Mouse (Mus musculus): ENCODE results near the gene Rnf144a.

Gene Rnf144a

DNA sequence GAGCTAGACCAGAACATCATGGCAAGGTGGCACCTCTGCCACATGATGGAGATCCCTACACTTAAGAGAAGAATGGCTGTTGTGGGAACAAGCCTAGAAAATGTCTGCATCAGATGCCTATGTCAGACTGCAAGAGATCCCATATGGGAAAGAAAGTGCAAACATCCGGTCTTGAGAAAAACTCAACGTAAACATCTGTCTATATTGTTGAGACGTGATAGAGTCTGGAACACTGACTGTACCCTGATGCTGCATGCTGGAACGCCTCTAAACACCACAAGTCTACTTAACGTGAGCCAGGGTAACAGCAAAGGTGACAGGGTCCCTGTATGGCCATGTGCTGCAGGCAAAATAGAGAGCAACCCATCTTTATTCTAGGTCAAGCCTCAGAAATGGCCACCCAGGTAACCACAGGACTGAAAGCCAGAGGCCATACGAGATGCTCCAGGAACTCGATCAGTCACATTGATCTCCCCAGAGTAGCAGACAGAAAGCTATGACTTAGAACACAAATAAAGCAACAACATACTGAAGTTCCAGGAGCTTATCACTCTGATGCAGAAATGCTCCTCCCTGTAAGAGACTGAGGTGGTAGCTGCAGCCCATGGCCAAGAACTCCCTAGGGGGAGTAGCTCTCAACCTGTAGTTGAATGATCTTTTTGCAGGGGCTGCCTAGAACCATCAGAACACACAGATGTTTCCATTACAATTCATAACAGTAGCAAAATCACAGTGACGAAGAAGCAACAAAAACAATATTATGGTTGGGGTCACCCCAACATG, 38.3 kb downstream of the Rnf144a start:
- in situ Hi-C loops (cut with MboI; ENCODE audit: low sequenced_read_pairs) = no loop called here

DNA sequence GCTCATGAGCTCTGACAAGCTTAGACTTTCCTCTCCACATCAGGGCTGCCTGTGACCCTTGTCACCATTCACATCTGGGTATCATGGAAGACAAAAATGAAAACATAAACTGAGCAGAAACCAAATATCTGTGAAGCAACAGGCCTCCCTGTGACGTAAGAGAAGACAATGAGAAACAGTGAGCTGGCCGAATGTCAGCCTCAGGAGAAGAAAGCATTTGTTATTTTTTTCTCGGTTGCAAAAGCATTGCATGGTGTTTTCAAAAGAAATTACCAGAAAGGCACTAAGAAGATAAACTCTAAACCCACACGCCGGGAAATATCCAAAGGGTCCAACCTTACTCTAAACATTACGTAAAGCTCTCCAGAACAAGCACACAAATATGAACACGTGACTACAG, 41.3 kb downstream of the Rnf144a start:
- in situ Hi-C loops (cut with MboI; ENCODE audit: low sequenced_read_pairs) = no loop called here

DNA sequence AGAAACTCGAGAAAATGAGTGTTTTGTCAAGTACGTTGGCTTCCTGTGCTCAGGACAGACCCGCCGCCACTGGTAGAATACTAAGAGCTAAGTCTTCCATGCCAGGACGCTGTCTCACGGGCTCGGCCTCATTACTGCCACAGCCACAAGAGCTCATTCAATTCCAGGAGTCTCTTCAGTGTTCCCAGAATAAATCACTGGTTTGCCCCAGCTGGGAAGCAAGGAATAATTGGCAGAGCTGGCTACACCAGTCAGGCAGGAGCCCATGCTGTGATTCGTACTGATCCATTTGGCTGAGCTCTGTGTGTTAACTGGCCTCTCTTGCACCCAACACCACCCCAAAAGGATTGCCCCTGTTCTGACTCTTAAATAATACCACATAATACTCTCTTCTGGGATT, 45.0 kb downstream of the Rnf144a start:
- in situ Hi-C loops (cut with MboI; ENCODE audit: low sequenced_read_pairs) = no loop called here

DNA sequence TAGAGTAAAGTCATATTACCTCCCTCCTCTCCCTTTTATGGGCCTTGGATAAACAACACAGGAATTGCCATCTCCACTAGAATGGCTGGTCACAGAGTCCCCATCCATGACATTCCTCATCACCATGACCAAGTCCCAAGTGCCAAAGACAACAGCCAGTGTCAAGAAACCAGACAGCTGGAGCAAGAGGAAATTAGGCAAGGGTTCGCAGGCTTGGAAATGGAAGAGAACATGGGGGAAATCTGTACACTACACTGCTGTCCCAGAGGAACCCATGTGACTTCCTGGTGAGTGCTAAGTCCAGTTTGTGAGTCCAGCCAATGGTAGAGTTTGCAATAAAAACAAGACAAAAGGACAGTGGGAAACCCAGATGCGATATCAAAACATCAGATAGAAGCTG, 47.7 kb downstream of the Rnf144a start:
- in situ Hi-C loops (cut with MboI; ENCODE audit: low sequenced_read_pairs) = no loop called here

DNA sequence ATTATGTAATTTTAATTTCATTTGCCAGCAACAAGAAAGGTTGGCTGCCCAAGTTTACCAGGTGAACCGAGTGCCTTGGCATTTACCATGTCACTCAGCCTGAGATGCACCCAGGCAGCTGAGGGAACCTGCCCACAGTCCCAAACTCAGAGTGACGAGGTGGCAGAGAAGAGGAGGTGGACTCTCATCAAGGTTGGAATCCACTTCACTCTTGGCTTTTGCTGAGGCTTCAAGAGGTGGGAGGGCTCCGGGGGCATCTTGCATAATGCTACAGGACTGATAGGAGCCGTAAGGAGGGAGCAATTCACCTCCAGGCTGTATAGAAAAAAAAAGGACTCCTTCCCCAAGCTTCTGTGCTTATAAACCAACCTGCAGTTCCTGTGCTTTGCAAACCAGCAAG, 48.7 kb downstream of the Rnf144a start:
- in situ Hi-C loops (cut with MboI; ENCODE audit: low sequenced_read_pairs) = no loop called here

DNA sequence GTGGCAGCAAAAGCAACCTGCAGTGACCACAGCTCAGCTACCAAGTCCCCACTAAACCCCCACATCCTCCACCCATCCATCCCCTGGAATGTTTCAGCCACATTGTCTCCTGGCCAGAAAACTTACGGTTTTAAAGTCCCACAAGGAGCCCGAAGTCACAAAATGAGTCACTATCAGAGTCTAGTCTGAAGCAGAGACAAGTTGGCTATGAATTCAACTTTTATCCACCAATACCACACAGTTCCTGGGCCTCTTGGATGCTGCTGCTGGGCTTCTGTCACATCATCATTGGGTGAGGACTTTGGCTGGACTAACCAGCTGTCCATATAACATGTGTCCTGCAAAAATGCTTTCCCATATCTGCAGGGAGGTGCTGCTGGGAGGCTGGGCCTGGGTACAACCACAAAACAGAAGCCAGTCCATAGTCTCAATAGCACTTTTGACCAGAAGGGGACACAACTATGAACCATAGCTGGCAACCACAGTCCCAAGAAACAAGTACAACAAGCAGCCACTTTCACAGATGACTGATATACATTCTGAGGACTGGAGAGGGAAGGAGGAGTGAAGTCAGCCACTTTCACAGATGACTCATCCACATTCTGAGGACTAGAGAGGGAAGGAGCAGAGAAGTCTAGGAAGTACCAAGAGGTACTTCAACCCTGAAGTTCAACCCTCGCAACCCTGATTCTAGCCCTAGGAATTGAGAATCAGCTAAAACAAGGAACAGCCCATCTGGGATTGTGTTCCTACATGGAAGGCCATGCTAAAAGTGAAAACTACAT, 49.3 kb downstream of the Rnf144a start:
- in situ Hi-C loops (cut with MboI; ENCODE audit: low sequenced_read_pairs) = no loop called here

DNA sequence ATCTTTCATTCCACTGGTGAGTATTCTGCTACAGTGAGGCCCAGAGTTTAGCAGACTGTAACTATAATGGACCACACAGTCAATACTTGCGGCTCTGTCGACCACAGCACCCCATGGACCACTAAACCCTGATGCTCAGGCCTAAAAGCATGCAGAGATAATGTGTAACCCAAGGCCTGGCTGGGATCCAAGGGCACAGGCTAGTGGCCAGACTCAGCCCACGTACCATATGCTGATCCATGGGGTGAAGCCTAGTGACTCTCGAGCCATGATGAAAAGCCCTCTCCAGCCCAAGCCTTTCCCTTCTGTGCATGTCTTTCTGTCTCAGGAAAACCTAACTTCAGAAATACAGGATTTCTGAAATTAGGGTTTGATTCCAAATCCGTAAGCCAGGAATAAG, 50.2 kb downstream of the Rnf144a start:
- in situ Hi-C loops (cut with MboI; ENCODE audit: low sequenced_read_pairs) = no loop called here

DNA sequence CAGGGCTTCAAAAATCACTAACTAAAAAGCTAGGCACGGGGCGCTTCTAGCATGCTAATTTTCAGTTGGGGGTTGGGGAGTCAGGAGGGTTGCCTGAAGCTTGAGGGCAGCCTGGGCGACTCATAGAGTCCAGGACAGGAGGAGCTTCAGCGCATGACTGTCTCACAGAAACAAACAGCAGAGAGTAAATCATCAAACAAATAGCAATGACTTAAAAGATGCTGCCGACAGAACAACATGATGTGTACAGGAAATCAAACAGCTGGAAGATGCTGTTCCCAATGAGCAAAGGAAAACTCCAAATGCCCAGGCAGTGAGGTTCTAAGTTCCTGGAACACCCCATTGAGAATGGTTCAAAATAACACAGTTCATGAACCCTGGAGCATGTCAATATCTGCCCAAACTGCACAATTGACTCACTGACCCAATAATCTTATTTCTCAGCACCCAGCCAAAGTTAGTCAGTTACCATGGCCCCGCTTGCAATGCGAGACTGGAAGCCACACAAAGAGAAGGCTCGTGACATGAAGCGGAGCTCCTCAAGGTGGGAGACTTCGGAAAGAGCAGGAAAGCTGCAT, 54.0 kb downstream of the Rnf144a start:
- in situ Hi-C loops (cut with MboI; ENCODE audit: low sequenced_read_pairs) = no loop called here

DNA sequence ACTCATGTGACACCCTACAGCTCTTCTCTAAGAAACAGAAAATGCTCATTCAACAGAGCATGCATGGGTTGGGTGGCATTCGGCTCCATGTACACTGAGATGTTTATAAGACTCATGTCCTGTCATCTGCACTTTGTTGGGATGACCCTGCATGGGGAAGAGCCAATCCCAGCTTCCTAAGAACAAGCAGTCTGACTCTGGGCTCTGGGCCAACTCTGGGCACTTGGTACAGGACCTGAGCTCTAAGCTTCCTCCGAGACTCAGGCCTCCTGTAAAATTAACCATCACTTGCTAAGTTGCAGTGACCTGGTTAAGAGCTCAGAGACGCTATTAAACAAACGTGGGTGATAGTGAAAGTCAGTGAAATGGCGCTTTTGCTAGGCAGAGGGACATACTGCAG, 55.2 kb downstream of the Rnf144a start:
- in situ Hi-C loops (cut with MboI; ENCODE audit: low sequenced_read_pairs) = no loop called here

DNA sequence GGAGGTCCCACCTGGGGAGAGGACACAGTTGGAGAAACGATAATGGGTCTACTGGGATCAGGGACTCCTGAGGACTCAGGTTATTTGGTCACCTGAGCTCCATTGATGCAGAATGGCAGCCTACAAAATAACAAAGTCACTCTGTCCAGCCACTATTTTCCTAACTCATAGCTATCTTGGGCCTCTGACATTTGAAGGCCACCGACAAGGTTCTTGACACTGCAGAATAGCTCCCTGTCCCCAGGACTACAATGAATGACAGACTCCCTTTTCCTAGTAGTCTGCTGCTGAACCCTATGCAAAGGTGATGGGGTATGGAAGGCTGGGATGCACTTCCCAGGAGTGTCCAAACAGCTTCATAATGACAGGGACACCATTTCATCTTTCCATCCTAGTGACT, 55.8 kb downstream of the Rnf144a start:
- in situ Hi-C loops (cut with MboI; ENCODE audit: low sequenced_read_pairs) = no loop called here

DNA sequence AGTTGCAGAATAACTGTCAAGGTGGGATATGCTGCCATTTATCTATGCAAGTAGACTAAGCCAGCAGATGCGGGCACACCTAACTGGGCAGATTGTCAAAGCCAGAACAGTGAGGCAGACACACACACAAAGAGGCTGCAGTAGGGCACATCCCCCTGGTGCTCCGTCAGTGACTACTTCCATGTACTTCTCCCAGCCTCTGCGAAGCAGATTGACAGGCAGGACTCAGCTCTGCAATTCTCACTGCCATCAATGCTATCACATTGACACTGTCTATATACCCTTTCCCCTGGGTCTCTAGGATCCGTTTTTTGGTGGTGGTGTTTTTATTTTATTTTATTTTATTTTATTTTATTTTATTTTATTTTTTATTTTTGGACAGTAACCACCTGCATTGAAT, 57.8 kb downstream of the Rnf144a start:
- in situ Hi-C loops (cut with MboI; ENCODE audit: low sequenced_read_pairs) = no loop called here

DNA sequence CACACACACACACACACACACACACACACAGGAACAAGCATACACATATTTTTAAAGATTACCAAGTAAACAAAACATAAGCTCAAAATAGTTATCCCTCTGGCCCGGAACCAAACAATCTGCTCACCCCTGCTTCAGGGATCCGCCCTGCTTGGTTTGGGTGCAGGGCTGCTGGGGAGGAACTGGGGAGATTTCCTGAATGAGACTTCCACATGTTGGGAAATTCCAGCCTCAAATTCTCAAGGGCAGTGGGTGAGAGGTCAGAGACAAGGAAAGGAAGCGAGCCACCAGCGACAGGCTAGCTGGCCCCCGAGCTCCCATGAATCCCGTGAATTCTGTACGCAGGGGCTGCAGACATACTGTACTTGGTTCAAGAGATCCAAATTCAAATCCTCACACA, 58.9 kb downstream of the Rnf144a start:
- in situ Hi-C loops (cut with MboI; ENCODE audit: low sequenced_read_pairs) = no loop called here

DNA sequence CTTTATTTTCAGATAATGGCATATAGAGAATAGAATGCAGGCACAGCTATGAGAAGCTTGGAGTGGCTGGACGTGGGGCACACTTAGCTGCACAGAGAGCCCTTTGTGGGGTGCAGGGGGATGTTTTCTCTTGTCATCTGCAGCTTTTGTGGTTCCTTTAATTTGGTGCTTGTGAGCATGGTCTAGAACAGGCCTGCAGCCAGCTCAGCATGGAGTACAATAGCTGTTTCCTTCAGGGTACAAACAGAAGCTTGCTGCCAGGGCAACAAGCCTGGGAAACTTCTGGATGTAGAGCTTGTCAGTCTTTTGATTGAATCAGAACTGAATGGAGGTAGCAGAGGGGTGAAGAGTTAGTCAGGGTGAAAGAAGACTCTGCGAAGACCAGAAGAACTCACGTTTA, 63.7 kb downstream of the Rnf144a start:
- in situ Hi-C loops (cut with MboI; ENCODE audit: low sequenced_read_pairs) = no loop called here

DNA sequence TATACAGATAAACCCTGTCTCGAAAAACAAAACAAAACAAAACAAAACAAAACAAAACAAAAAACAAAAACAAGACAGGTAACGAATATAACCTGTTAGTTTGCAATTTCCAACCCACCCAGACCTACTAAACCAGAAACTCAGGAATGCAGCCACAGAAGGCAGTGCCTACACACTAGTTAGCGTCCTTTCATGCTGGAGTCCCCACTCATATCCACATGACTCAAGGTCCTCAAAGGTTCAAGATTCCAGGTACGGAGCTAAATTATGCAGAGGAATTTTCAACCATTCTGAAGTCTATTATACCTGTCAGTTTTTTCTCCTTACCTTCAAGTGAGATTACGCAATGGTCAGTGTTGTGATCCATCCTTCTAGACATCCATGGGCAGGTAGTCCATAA, 70.6 kb downstream of the Rnf144a start:
- in situ Hi-C loops (cut with MboI; ENCODE audit: low sequenced_read_pairs) = no loop called here

DNA sequence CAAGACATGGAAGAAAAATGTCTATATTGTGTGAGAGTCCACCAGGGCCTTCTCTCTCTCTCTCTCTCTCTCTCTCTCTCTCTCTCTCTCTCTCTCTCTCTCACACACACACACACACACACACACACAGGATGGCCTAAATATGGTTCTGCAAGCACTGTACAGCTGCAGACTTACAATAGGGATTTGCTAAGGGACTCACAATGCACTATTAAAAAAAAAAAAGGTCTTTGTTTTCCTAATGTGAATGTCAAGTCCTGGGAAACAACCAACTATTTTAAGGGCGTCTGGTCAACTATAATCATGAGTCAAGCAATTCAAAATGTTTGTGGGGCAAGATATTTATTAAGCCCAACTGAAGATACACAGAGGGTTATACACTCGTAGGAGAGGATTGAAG, 71.9 kb downstream of the Rnf144a start:
- in situ Hi-C loops (cut with MboI; ENCODE audit: low sequenced_read_pairs) = no loop called here

DNA sequence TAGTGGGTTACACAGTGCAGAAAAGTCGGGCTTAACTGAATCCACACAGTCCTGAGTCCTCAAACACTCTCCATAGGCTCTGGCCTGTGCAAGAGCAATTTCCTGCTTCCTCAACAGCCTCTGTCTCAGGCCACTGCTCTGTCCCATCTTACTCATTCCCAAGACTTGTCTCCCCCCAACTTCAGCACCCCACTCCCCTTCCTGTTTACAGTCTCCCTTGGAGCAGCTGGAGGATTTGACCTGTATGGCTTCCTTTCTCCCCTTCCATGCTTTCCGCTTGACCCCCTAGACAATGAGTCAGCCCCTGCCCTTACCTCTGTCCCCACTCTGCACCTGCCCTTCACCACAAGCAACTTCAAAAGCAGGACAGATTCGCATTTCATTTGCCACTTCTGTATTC, 72.4 kb downstream of the Rnf144a start:
- in situ Hi-C loops (cut with MboI; ENCODE audit: low sequenced_read_pairs) = no loop called here

DNA sequence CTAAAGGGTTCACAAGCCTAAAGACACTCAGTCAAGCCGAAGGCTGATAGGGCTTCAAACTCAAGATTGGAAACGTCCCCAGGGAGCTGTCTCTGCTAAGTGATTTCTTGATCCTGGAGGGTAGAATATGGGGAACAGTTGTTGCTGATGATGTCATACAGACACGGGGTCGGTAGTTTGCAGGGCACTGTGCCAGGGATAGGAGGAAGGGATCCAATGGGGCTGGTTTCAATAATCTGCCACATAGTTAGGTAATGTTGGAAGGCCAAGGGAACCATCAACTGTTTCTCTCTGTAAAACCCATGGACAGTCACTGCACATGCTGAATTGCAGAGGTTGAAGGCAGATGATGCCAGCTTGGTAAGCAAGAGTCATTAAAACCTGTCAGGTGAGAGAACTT, 73.0 kb downstream of the Rnf144a start:
- in situ Hi-C loops (cut with MboI; ENCODE audit: low sequenced_read_pairs) = no loop called here

DNA sequence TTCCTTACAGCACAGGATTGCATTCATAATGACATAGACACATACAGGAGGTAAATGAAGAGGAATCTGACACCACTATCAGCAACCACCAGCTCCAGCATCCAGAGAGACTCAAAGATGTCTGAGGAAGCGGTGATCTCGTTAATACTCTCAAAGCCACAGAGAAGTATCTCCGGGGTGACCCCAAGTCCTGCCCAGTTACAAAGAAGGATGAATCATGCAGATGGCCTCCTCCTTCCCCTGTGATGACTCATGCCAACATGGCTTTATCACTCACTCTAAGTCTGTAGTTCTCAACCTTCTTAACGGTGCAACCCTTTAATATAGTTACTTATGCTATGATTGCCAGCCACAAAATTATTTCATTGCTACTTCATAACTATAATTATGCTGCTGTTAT, 74.4 kb downstream of the Rnf144a start:
- in situ Hi-C loops (cut with MboI; ENCODE audit: low sequenced_read_pairs) = no loop called here

DNA sequence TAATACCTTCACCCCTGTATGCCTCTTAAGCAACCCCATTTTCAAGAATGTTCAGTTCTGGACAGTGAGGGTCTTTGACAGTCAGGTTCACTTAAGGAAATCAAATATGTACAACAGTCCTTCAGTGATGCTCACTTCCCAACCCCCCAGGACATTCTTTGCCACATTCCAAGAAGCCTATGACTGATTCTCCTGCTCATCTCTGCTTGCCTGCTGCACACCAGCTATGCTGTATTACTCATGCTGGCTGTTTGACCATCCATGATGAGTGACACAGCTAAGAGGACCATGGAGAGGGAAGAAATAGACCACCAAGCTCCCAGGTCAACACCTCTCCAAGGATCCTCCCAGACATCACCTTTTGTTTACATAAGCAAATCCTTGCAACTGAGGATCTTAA, 75.2 kb downstream of the Rnf144a start:
- in situ Hi-C loops (cut with MboI; ENCODE audit: low sequenced_read_pairs) = no loop called here

DNA sequence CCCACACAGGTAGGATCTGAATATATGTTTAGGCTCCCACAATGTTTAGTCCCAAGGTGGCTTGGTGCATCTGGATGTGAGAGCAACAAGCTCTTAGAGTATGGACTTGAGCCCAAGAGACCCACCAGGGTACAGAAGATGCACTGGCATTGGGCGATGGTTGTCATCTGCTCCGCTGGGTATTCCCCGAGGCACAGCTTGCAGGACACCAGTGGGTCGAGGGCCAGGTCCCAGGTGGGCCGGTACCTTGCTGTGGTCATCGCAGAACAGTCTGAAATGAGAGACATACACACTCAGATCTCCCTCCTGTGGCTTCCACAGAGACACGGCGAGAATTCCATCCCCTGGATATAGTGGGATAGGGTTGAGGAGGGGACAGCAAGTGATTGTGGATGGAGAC, 75.9 kb downstream of the Rnf144a start:
- in situ Hi-C loops (cut with MboI; ENCODE audit: low sequenced_read_pairs) = no loop called here

DNA sequence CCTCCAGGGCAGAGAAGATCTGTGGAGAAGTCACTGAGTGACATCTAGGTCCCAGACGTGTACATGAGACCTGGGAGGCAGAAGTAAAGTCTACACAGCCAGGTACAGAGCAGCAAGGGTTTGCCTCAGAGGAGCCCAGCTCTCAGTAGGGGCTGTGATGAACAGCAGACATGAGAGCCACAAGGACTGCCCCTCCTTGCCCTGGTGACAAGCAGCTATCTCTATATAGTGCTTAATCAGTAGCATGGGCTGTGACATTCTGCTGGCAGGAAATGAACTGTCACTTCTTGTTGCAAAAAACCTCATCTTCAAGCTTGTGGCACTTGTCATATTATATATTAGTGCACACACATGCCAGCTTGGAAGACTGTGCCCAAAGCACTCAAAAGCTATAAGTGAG, 81.4 kb downstream of the Rnf144a start:
- in situ Hi-C loops (cut with MboI; ENCODE audit: low sequenced_read_pairs) = no loop called here

DNA sequence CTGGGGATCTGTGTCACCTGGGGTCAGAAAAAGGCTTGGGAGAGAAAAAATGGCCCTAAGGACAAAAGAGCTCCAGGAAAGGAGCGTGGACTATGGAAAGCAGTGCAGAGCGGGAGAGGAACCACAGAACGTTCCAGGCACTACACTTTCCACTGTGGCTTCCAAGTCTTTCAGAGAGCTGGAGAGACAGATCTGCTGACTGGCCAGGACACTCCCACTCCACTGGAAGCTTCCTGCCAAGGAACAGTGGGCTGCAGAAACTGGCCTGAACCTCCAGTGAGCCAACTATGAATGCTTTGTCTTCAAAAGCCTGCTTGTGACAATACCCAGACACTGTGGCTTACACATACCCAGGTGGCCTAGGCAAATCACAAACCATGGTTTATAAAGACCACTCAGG, 84.0 kb downstream of the Rnf144a start:
- in situ Hi-C loops (cut with MboI; ENCODE audit: low sequenced_read_pairs) = no loop called here

Measured in CH12F3 (cell line).